Mouse (Mus musculus) stomach, embryonic 14.5 days (tissue): Measurements from ENCODE around the gene Dtd1. TPM values are rescaled to one million over a fixed set of nuclear protein-coding genes. Genes with fewer than 3 reads are reported as not detected.
"Not testable (repeated sequence)": the region's sequence is repeated elsewhere in the genome, so short reads cannot be mapped to it uniquely, and the experiment has no call there.

Source experiments
- ATAC-seq: fragments of 200-750 bp; cut with Nextera tagmentation; 2 replicates; pipeline ENCODE4 v1.8.0; 2017; ENCODE audit warnings: low read depth, moderate TSS enrichment; ENCODE audit not compliant: insufficient number of reproducible peaks, insufficient read depth, low FRiP score
- H3K27ac ChIP-seq: fragments of 300-500 bp; sonication (generic); 2 replicates; pipeline ENCODE4 v1.5.1; 2014; ENCODE audit warnings: mild to moderate bottlenecking, low read length, moderate library complexity, mixed read lengths
- H3K27me3 ChIP-seq: fragments of 300-500 bp; sonication (generic); 2 replicates; pipeline ENCODE4 v1.6.1; 2014; ENCODE audit warnings: low read length, control low read depth, mixed read lengths; ENCODE audit not compliant: control insufficient read depth, insufficient read depth
- H3K36me3 ChIP-seq: fragments of 300-500 bp; sonication (generic); 2 replicates; pipeline ENCODE4 v1.6.1; 2014; ENCODE audit warnings: mild to moderate bottlenecking, control low read depth, low read length, moderate library complexity, mixed read lengths; ENCODE audit not compliant: control insufficient read depth, insufficient read depth
- H3K4me1 ChIP-seq: fragments of 300-500 bp; sonication (generic); 2 replicates; pipeline ENCODE4 v1.6.1; 2014; ENCODE audit warnings: low read length, control low read depth, mixed read lengths; ENCODE audit not compliant: control insufficient read depth, insufficient read depth
- H3K4me2 ChIP-seq: fragments of 300-500 bp; sonication (generic); replicated peaks from 2 replicates; pipeline ENCODE4 v1.6.1; 2014; ENCODE audit warnings: low read depth, low read length, control low read depth
- H3K4me3 ChIP-seq: fragments of 300-500 bp; sonication (generic); 2 replicates; pipeline ENCODE4 v1.5.1; 2014; ENCODE audit warnings: low read depth, low read length, control low read depth
- H3K9ac ChIP-seq: fragments of 300-500 bp; sonication (generic); replicated peaks from 2 replicates; pipeline ENCODE4 v1.6.1; 2014; ENCODE audit warnings: low read depth, mild to moderate bottlenecking, control low read depth, low read length, moderate library complexity, mixed read lengths
- H3K9me3 ChIP-seq: fragments of 300-500 bp; sonication (generic); 2 replicates; pipeline ENCODE4 v1.6.1; 2016; ENCODE audit warnings: low read depth, low read length, control low read depth; ENCODE audit not compliant: control insufficient read depth
- WGBS: fragments of 180-500 bp; shearing (Covaris S2); extraction: QIAGEN DNeasy Blood & Tissue Kit; methylation state at CpG from one replicate; pipeline ENCODE4 v1.1.7; 2014; 5-methylcytosine and 5-hydroxymethylcytosine counted together
- polyA plus RNA-seq: library from polyadenylated mRNA; unstranded; fragments of >200 nt; fragmentation: Nextera tagmentation; extraction: Ambion mirVana; gene quantifications from 2 replicates; pipeline ENCODE4 v1.2.1, GENCODE M21; 2014

Gene Dtd1
- 36.9 and 39.6 TPM in 2 replicates for polyA plus RNA-seq

- peak within 1 kb of the TSS; percentile 67 for H3K9ac ChIP-seq
- no peaks in the 10 kb centered on the region; the same call in 1 of the 2 replicates for H3K4me1 ChIP-seq
- WGBS: 1% methylated on average over 50 of the region's 50 CpGs
- H3K27ac ChIP-seq: no peak within 1 kb of the TSS; the same call in 1 of the 2 replicates
- peak within 1 kb of the TSS; percentile 59 for H3K4me3 ChIP-seq
- H3K27me3 ChIP-seq: no peaks in the 10 kb centered on the region
- peak within 1 kb of the TSS; percentile 77 for H3K4me2 ChIP-seq
- ATAC-seq: peak; percentile 93
- no peaks in the 10 kb centered on the region for H3K9me3 ChIP-seq
- no peaks in the 10 kb centered on the region; the same call in 1 of the 2 replicates for H3K36me3 ChIP-seq
Observed at GRCm38 (mm10) chr2:144599831-144600687, at the start of gene Dtd1. TSS of gene Dtd1 (plus strand) at chr2:144599897.

- H3K9ac ChIP-seq: peak within 1 kb of the TSS; percentile 71
- H3K4me1 ChIP-seq: peaks cover 3% of the 10 kb centered on the region; the same call in 1 of the 2 replicates
- H3K36me3 ChIP-seq: peaks cover 18% of the 10 kb centered on the region
- WGBS: under 1% methylated on average over 17 of the region's 17 CpGs
- H3K4me3 ChIP-seq: peak within 1 kb of the TSS; percentile 72
- H3K27me3 ChIP-seq: no peaks in the 10 kb centered on the region
- H3K4me2 ChIP-seq: peak within 1 kb of the TSS; percentile 68
- peak; percentile 91 for ATAC-seq
- peak within 1 kb of the TSS; percentile 83; the same call in 1 of the 2 replicates for H3K27ac ChIP-seq
- no peaks in the 10 kb centered on the region for H3K9me3 ChIP-seq
Observed at GRCm38 (mm10) chr2:144550529-144550928, 49.2 kb upstream of the Dtd1 start, which contains the start of gene Rbbp9. TSS of gene Rbbp9 (minus strand) at chr2:144550869.

DNA sequence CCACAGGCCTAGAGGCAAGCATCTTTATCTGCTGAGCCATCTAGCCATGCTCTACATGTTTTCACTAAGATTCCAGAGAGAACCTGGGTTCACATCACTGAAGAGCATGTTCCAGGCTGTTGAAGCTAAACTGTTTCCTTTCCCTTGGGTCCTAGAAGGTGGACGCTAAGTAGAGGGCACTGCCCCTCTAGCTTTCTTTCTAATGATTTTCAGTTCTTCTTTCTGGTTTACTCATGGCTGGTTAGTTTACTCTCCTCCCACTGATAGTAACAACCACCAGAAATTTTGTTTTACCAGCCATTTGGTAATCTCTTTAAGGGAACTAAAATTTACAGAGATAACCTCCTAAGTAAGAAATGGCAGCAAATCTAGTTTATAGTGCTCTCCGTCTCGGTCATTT is 45.8 kb upstream of the Dtd1 start:
- H3K4me1 ChIP-seq: peaks cover 7% of the 10 kb centered on the region; the same call in 1 of the 2 replicates
- ATAC-seq: no peak
- no peaks in the 10 kb centered on the region for H3K9me3 ChIP-seq
- no peak overlapping the region for H3K4me2 ChIP-seq
- no peak overlapping the region for H3K9ac ChIP-seq
- H3K27me3 ChIP-seq: no peaks in the 10 kb centered on the region
- WGBS: 93% methylated on average over 3 of the region's 3 CpGs
- no peak overlapping the region for H3K4me3 ChIP-seq
- H3K27ac ChIP-seq: no peak overlapping the region
- no peaks in the 10 kb centered on the region for H3K36me3 ChIP-seq

- no peaks in the 10 kb centered on the region for H3K27me3 ChIP-seq
- H3K36me3 ChIP-seq: peaks cover 9% of the 10 kb centered on the region
- peaks cover 4% of the 10 kb centered on the region; the same call in 1 of the 2 replicates for H3K4me1 ChIP-seq
- 3% methylated on average over 14 of the region's 14 CpGs for WGBS
- ATAC-seq: 0 out of 2 replicates have a peak, but pooled peaks have one; percentile 11
- H3K27ac ChIP-seq: peak overlapping the region; percentile 83
- peak overlapping the region; percentile 18 for H3K9ac ChIP-seq
- H3K4me3 ChIP-seq: peak overlapping the region; percentile 66
- no peaks in the 10 kb centered on the region for H3K9me3 ChIP-seq
- H3K4me2 ChIP-seq: peak overlapping the region; percentile 37
Observed at GRCm38 (mm10) chr2:144555286-144555819, 44.3 kb upstream of the Dtd1 start.

- Histone ChIP-seq H3K4me3 (peak within 1 kb of the TSS; percentile 66), H3K4me2 (peak within 1 kb of the TSS; percentile 61), H3K9me3 (no peaks in the 10 kb centered on the region), H3K9ac (peak within 1 kb of the TSS; percentile 54), H3K27me3 (no peaks in the 10 kb centered on the region), H3K36me3 (peaks cover 9% of the 10 kb centered on the region), H3K27ac (peak within 1 kb of the TSS; percentile 83), H3K4me1 (peaks cover 4% of the 10 kb centered on the region; the same call in 1 of the 2 replicates)
- under 1% methylated on average over 44 of the region's 44 CpGs for WGBS
- peak; percentile 98 for ATAC-seq
Observed at GRCm38 (mm10) chr2:144555820-144556552, 43.7 kb upstream of the Dtd1 start, which contains the start of gene Sec23b. TSS of gene Sec23b (plus strand) at chr2:144556229.

DNA sequence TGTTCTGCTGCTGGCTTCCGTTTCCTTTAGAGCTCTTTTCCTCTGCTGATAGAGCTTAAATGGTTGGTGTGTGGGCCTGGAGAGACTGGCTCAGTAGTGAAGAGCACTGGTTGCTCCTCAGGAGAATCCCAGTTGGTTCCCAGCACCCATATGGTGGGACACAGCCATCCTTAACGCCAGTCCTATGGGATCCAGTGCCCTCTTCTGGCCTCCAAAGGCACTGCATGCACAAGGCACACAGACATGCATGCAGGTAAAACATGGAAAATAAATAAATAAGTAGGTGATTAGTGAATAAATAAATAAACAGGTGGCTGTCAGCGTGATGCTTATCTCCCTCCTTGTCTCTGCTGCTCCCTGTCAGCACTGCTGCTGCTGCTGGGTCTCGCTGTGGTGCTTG is 11.0 kb upstream of the Dtd1 start:
- H3K4me1 ChIP-seq: no peaks in the 10 kb centered on the region

GRCm38 (mm10) chr2:144593036-144593435 is 6.7 kb upstream of the Dtd1 start:
- H3K9ac ChIP-seq, H3K27me3 ChIP-seq, ATAC-seq, H3K9me3 ChIP-seq, H3K4me1 ChIP-seq, H3K4me2 ChIP-seq, H3K27ac ChIP-seq, H3K4me3 ChIP-seq: not testable (repeated sequence)
- 67% methylated on average over 8 of the region's 8 CpGs for WGBS
- H3K36me3 ChIP-seq: peaks cover 20% of the 10 kb centered on the region

More for the DNA sequence above, 11.0 kb upstream of the Dtd1 start:
- ATAC-seq: no peak
- Histone ChIP-seq H3K4me3 (no peak overlapping the region), H3K27ac (no peak overlapping the region), H3K27me3 (no peaks in the 10 kb centered on the region), H3K36me3 (peaks cover 58% of the 10 kb centered on the region), H3K9me3 (no peaks in the 10 kb centered on the region), H3K4me2 (no peak overlapping the region), H3K9ac (no peak overlapping the region)
- 81% methylated on average over 4 of the region's 4 CpGs for WGBS
